Mouse (Mus musculus) bone marrow macrophage, adult 2 months (primary cell): Measurements from ENCODE around the gene Vmn2r80.

Experiments used
- CTCF ChIP-seq: IDR thresholded peaks from 2 replicates; pipeline ENCODE4 v1.5.1; 2012; ENCODE audit warnings: low read depth, mild to moderate bottlenecking, low read length, moderate library complexity
- POLR2A ChIP-seq: IDR thresholded peaks from 2 replicates; pipeline ENCODE4 v1.6.1; 2012; ENCODE audit warnings: mild to moderate bottlenecking, low read depth, low read length, borderline replicate concordance

DNA sequence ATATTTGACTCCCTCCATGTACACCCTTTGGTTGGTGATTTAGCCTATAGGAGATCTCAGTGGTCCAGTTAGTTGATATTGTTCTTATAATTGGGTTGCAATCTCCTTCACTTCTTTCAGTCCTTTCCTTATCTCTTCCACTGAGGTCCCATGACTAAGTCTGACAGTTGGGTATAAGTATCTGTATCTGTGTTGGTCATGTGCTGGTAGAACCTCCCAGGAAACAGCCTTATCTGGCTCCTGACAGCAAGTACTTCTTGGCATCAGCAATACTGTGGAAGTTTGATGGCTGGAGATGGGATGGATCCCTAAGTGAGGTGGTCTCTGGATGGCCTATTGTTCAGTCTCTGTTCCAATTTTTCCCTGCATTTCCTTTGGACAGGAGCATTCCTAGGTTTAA lies 3.0 kb downstream of the Vmn2r80 start:
- TF ChIP-seq CTCF (no peak), POLR2A (no peak)
